Mouse (Mus musculus) MEL (cell line): Measurements from ENCODE around the gene Nusap1.

Experiments used
- BHLHE40 ChIP-seq: IDR thresholded peaks from 2 replicates; pipeline ENCODE4 v1.6.1; 2012; ENCODE audit warnings: low read depth, mild to moderate bottlenecking, inconsistent platforms, low read length, improper control_type of control experiment, borderline replicate concordance
- CTCF ChIP-seq, 3 experiments: IDR thresholded peaks in 2 of 3; conservative IDR thresholded peaks in 1 of 3; 2 replicates each; pipeline ENCODE4 v1.5.1; 2011 to 2012; ENCODE audit warnings: low read length in 3 of 3, low read depth in 2 of 3, mild to moderate bottlenecking in 2 of 3, improper control_type of control experiment in 1 of 3, inconsistent platforms in 1 of 3, mixed read lengths in 1 of 3, moderate library complexity in 1 of 3; ENCODE audit not compliant: control insufficient read depth in 1 of 3, insufficient read depth in 1 of 3, poor library complexity in 1 of 3, severe bottlenecking in 1 of 3
- EP300 ChIP-seq, 2 experiments: IDR thresholded peaks; 2 replicates each; pipeline ENCODE4 v1.6.1; 2011; ENCODE audit warnings: improper control_type of control experiment in 2 of 2, low read length in 2 of 2, low read depth in 1 of 2, mild to moderate bottlenecking in 1 of 2
- ETS1 ChIP-seq: IDR thresholded peaks from 2 replicates; pipeline ENCODE4 v1.6.1; 2012; ENCODE audit warnings: low read depth, mild to moderate bottlenecking, inconsistent platforms, low read length, improper control_type of control experiment, moderate library complexity
- GATA1 ChIP-seq: IDR thresholded peaks from 2 replicates; pipeline ENCODE4 v1.6.1; 2011; ENCODE audit warnings: low read depth, low read length, improper control_type of control experiment
- JUND ChIP-seq: IDR thresholded peaks from 2 replicates; pipeline ENCODE4 v1.6.1; 2011; ENCODE audit warnings: low read depth, mild to moderate bottlenecking, improper control_type of control experiment, low read length
- KAT2A ChIP-seq: conservative IDR thresholded peaks from 2 replicates; pipeline ENCODE4 v1.6.1; 2012; ENCODE audit warnings: low read depth, low read length, improper control_type of control experiment, inconsistent platforms
- MXI1 ChIP-seq: IDR thresholded peaks from 2 replicates; pipeline ENCODE4 v1.6.1; 2011; ENCODE audit warnings: mild to moderate bottlenecking, low read depth, low read length, improper control_type of control experiment
- POLR2A ChIP-seq, 2 experiments: IDR thresholded peaks; 2 replicates each; pipeline ENCODE4 v1.6.1; 2011 to 2012; ENCODE audit warnings: low read length in 2 of 2, mild to moderate bottlenecking in 2 of 2, control low read depth in 1 of 2, improper control_type of control experiment in 1 of 2, low read depth in 1 of 2, moderate library complexity in 1 of 2; ENCODE audit not compliant: control insufficient read depth in 1 of 2, insufficient read depth in 1 of 2, poor library complexity in 1 of 2
- RAD21 ChIP-seq: IDR thresholded peaks from 2 replicates; pipeline ENCODE4 v1.6.1; 2011; ENCODE audit warnings: mild to moderate bottlenecking, low read depth, low read length, improper control_type of control experiment
- TCF12 ChIP-seq: IDR thresholded peaks from 2 replicates; pipeline ENCODE4 v1.6.1; 2014; ENCODE audit warnings: low read depth, mild to moderate bottlenecking, inconsistent platforms, low read length, improper control_type of control experiment, moderate library complexity
- USF1 ChIP-seq: IDR thresholded peaks from 2 replicates; pipeline ENCODE4 v1.6.1; 2014; ENCODE audit warnings: low read depth, mild to moderate bottlenecking, inconsistent platforms, low read length, improper control_type of control experiment, moderate library complexity

- TF ChIP-seq CTCF (IDR thresholded peaks at IDR 0.05 in 2 of 3, conservative IDR thresholded peaks at IDR 0.05 in 1 of 3; ENCODE audit: control insufficient read depth in 1 of 3, insufficient read depth in 1 of 3, low read depth in 2 of 3, low read length in 3 of 3, poor library complexity in 1 of 3, severe bottlenecking in 1 of 3): no peak
- no peak for TF ChIP-seq RAD21
- TF ChIP-seq MXI1: peak; percentile 59; the same call in 1 of the 2 replicates
- TF ChIP-seq POLR2A (IDR thresholded peaks at IDR 0.05; ENCODE audit: control insufficient read depth in 1 of 2, insufficient read depth in 1 of 2, low read depth in 1 of 2, low read length in 2 of 2, poor library complexity in 1 of 2): no peak
- no peak for TF ChIP-seq TCF12
- TF ChIP-seq GATA1: peak; percentile 9; the same call in 1 of the 2 replicates
- peak; percentile 13; the same call in 1 of the 2 replicates for TF ChIP-seq ETS1
- no peak for TF ChIP-seq JUND
- TF ChIP-seq KAT2A: no peak
- TF ChIP-seq USF1: no peak
- no peak for TF ChIP-seq EP300 (IDR thresholded peaks at IDR 0.05; ENCODE audit: low read depth in 1 of 2, low read length in 2 of 2)
- no peak for TF ChIP-seq BHLHE40
Observed at GRCm38 (mm10) chr2:119694826-119695225, 76.7 kb downstream of the Nusap1 start.
